Mouse (Mus musculus) G1E (cell line): ENCODE data around the gene Rsrc2.

Experiments
- CTCF ChIP-seq: IDR thresholded peaks from 2 replicates; pipeline ENCODE4 v1.5.1; 2012; ENCODE audit warnings: low read depth, low read length, inconsistent platforms, mixed read lengths
- GATA1 ChIP-seq: IDR thresholded peaks from 2 replicates; pipeline ENCODE4 v1.6.1; 2012; ENCODE audit warnings: borderline replicate concordance, low read length, inconsistent platforms, mixed read lengths
- GATA2 ChIP-seq: IDR thresholded peaks from 2 replicates; pipeline ENCODE4 v1.6.1; 2012; ENCODE audit warnings: low read depth, low read length, inconsistent platforms, borderline replicate concordance
- TAL1 ChIP-seq: conservative IDR thresholded peaks from 2 replicates; pipeline ENCODE4 v1.6.1; 2012; ENCODE audit warnings: low read depth, low read length, inconsistent platforms, mixed read lengths

GRCm38 (mm10) chr5:123730981-123731380, 18.2 kb downstream of the Rsrc2 start:
- TF ChIP-seq GATA2 (no peak), CTCF (no peak), GATA1 (no peak), TAL1 (no peak)
